Mouse (Mus musculus): ENCODE results near the gene Sf1. TPM values are rescaled to one million over a fixed set of nuclear protein-coding genes. Genes with fewer than 3 reads are reported as not detected.

Sf1 gene
- polyA plus RNA-seq, 1 experiment from 2014 or later = 58.4 TPM

DNA sequence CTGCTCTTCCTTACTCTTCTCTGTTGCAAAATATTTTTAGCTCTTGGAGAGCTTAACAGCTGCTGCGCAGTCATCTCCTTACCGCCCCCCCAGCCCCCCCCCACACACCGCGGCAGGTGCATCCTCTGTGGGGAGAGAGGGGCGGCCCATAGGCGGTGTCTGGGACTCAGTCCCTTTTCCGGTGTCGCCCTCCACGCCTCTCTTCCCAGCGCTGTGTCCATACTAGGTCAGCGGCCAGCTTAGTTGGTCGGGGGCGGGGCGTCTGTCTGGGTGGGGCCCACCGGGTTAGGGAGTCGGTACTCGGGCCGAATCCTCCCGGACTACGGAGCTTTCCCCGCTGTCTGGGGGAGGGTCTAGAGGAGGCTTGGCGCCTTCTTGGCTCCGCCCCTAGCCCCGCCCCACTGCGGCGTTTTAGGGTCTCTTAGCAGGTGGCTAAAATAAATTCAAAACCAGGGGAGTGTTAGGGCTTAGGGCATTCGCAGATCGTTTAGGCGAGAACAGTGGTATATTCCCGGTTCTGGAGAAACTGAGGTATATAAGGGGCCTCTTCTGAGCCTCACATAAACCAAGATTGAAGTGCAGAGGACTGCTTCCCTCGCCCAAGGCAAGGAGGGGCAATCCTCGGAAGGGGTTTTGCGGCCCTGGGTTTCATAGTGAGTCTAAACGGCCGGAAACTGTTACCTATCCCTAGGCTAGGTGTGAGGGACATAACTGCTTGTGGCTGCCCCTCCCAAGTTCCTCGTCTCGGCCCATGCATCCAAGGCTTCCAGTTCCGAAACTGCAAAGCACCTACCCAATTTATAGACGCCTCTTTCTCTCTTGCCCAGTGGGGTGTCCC is 35.2 kb downstream of the Sf1 start:
- ATAC-seq (ENCODE audit: low read depth) = peak; percentile 37
- H3K27ac ChIP-seq (ENCODE audit: low read length) = peak overlapping the region; percentile 73
- under 1% methylated on average over 39 of the region's 39 CpGs for WGBS (ENCODE audit: insufficient replicate concordance)

GRCm38 (mm10) chr19:6399285-6400095 is 36.0 kb downstream of the Sf1 start, which contains the start of gene Rasgrp2:
Gene Rasgrp2, plus strand, starts transcription at chr19:6399340.
- Histone ChIP-seq H3K9me3 (replicated peaks; ENCODE audit: control insufficient read depth, low read length) (no peaks in the 10 kb centered on the region), H3K4me3 (ENCODE audit: low read depth, low read length) (peak within 1 kb of the TSS; percentile 58), H3K27me3 (ENCODE audit: control insufficient read depth, insufficient read depth, low read depth, low read length) (peaks cover 36% of the 10 kb centered on the region), H3K27ac (ENCODE audit: low read length) (peak within 1 kb of the TSS; percentile 73), H3K4me1 (ENCODE audit: control insufficient read depth, low read depth, low read length) (peaks cover 7% of the 10 kb centered on the region), H3K9ac (ENCODE audit: low read depth, low read length) (peak within 1 kb of the TSS; percentile 51), H3K4me2 (ENCODE audit: low read depth, low read length) (peak within 1 kb of the TSS; percentile 80), H3K36me3 (ENCODE audit: control insufficient read depth, insufficient read depth) (no peaks in the 10 kb centered on the region)
- under 1% methylated on average over 75 of the region's 87 CpGs for WGBS (ENCODE audit: insufficient replicate concordance)
- peak; percentile 23; the same call in 1 of the 2 replicates for ATAC-seq (ENCODE audit: low read depth)

More for the DNA sequence above, 35.2 kb downstream of the Sf1 start:
- no peaks in the 10 kb centered on the region for H3K9me3 ChIP-seq (replicated peaks; ENCODE audit: control insufficient read depth, low read length)
- peaks cover 7% of the 10 kb centered on the region for H3K4me1 ChIP-seq (ENCODE audit: control insufficient read depth, low read depth, low read length)
- H3K4me2 ChIP-seq (ENCODE audit: low read depth, low read length) = peak overlapping the region; percentile 80
- H3K4me3 ChIP-seq (ENCODE audit: low read depth, low read length) = peak overlapping the region; percentile 58
- H3K27me3 ChIP-seq (ENCODE audit: control insufficient read depth, insufficient read depth, low read depth, low read length) = peaks cover 36% of the 10 kb centered on the region
- H3K9ac ChIP-seq (ENCODE audit: low read depth, low read length) = peak overlapping the region; percentile 51
- no peaks in the 10 kb centered on the region for H3K36me3 ChIP-seq (ENCODE audit: control insufficient read depth, insufficient read depth)

DNA sequence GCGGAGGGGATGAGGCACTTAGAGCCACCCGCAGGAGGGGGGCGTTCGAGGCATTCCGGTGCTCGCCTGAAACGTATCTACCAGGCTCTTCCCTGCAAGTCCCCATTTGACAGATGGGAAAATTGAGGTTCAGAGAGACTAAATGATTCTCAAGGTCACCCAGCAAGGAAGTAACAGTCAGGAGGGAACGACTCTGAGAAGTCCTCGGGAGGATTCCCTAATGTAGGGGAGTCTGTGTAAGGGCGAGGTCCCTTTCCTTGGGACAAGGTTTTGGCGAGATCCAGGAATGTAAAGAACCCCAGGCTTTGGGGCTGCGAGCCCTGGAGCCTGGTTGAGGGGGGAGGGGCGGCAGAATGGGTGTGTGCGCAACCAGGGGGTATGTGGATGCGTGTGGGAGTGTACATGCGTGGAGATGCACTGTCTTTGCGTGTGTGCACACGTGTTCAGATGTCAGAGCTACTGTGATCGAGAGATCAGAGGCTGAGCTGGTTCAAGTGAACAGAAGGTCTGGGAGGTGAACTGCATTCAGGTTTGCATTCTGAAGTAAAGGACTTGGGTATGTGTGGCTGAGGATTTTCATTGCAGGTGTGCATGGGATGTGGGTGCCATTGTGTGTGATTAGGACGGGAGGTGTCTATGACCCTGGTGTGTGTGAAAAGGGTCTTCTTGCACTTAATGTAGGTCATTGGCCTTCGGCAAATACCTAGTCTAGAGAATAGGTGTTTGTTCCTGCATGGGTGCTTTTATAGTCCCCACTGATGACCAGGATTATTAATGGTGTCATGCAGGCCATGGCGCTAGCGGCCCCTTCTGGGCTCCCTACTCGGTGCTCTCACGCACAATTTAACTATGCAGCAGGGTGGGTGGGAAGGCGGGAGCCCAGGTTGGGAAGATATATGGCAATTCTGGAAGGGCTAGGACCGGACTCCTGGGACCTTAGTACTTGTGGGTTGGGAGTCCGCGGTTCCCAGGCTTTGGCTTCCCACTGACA is 36.9 kb downstream of the Sf1 start:
- Histone ChIP-seq H3K36me3 (ENCODE audit: control insufficient read depth, insufficient read depth) (no peaks in the 10 kb centered on the region), H3K9me3 (replicated peaks; ENCODE audit: control insufficient read depth, low read length) (no peaks in the 10 kb centered on the region), H3K27ac (ENCODE audit: low read length) (peak overlapping the region; percentile 74), H3K4me3 (ENCODE audit: low read depth, low read length) (peak overlapping the region; percentile 58), H3K4me2 (ENCODE audit: low read depth, low read length) (peak overlapping the region; percentile 80), H3K27me3 (ENCODE audit: control insufficient read depth, insufficient read depth, low read depth, low read length) (peaks cover 36% of the 10 kb centered on the region), H3K4me1 (ENCODE audit: control insufficient read depth, low read depth, low read length) (peaks cover 7% of the 10 kb centered on the region), H3K9ac (ENCODE audit: low read depth, low read length) (peak overlapping the region; percentile 51)
- WGBS (ENCODE audit: insufficient replicate concordance) = 2% methylated on average over 29 of the region's 29 CpGs
- no peak for ATAC-seq (ENCODE audit: low read depth)

DNA sequence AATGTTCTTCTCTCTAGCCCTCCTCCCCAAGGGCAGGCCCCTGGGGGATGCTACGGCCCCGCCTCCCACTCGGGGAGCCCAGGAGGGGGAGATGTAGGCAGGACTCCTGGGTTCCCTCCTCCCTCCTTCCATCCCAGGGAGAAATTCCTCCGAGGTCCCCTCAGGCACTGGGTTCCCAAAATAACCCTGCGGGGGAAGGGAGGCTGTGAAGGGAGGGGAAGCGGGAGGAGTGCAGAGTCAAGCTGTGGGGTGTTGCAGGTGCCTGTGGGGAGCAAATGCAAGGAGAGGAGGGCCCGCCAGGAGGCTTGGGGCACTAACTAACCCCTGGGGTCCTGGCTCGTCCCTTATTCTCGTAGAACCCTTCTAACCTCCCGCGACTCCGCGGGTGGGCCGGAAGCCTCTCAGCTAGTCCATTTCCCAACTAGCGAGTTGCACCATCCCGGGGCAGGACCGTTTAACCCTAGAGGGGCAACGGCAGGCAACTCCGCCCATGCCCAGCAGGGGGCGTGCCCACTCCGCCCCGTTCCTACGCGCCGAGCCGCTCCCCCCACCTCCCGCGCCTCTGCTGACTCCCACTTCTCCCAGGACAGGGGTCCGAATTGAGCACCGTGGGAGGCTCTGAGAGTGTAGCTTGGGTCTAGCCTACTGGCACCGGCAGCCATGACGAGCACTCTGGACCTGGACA is 37.8 kb downstream of the Sf1 start:
- Histone ChIP-seq H3K9ac (ENCODE audit: low read depth, low read length) (peak overlapping the region; percentile 30; the same call in 1 of the 2 replicates), H3K4me3 (ENCODE audit: low read depth, low read length) (peak overlapping the region; percentile 58), H3K9me3 (replicated peaks; ENCODE audit: control insufficient read depth, low read length) (no peaks in the 10 kb centered on the region), H3K4me1 (ENCODE audit: control insufficient read depth, low read depth, low read length) (peaks cover 7% of the 10 kb centered on the region), H3K36me3 (ENCODE audit: control insufficient read depth, insufficient read depth) (no peaks in the 10 kb centered on the region), H3K4me2 (ENCODE audit: low read depth, low read length) (peak overlapping the region; percentile 80), H3K27me3 (ENCODE audit: control insufficient read depth, insufficient read depth, low read depth, low read length) (peaks cover 36% of the 10 kb centered on the region), H3K27ac (ENCODE audit: low read length) (peak overlapping the region; percentile 74)
- peak; percentile 54 for ATAC-seq (ENCODE audit: low read depth)
- WGBS (ENCODE audit: insufficient replicate concordance) = 0% methylated on average over 32 of the region's 32 CpGs

GRCm38 (mm10) chr19:6401951-6402350 is 38.5 kb downstream of the Sf1 start:
- Histone ChIP-seq H3K36me3 (ENCODE audit: control insufficient read depth, insufficient read depth) (no peaks in the 10 kb centered on the region), H3K4me3 (ENCODE audit: low read depth, low read length) (peak overlapping the region; percentile 58), H3K27me3 (ENCODE audit: control insufficient read depth, insufficient read depth, low read depth, low read length) (peaks cover 36% of the 10 kb centered on the region), H3K9ac (ENCODE audit: low read depth, low read length) (peak overlapping the region; percentile 30; the same call in 1 of the 2 replicates), H3K4me1 (ENCODE audit: control insufficient read depth, low read depth, low read length) (peaks cover 7% of the 10 kb centered on the region), H3K4me2 (ENCODE audit: low read depth, low read length) (peak overlapping the region; percentile 80), H3K27ac (ENCODE audit: low read length) (peak overlapping the region; percentile 70; the same call in 1 of the 2 replicates), H3K9me3 (replicated peaks; ENCODE audit: control insufficient read depth, low read length) (no peaks in the 10 kb centered on the region)
- under 1% methylated on average over 9 of the region's 9 CpGs for WGBS (ENCODE audit: insufficient replicate concordance)
- peak; percentile 32 for ATAC-seq (ENCODE audit: low read depth)

DNA sequence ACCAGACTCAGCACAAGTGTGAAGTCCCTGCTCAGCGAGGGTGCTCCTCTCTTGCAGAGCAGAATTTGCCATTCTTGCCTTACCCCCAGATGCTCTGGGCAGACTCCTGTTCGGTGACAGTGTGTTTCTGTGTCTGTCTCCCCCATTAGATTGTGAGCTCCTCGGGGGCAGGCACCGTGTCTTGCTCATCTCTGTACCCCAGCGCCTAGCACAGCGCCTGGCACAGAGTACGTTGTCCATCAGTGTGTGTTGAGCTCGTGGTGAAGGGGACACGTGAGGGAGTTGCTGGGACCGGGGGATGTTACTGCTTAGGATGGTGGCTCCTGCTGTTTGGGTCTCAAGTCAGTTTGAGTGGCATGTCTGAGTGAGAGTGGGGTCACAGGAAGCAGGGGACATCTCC is 40.4 kb downstream of the Sf1 start:
- ATAC-seq (ENCODE audit: low read depth) = no peak
- Histone ChIP-seq H3K9ac (ENCODE audit: low read depth, low read length) (no peak overlapping the region), H3K9me3 (replicated peaks; ENCODE audit: control insufficient read depth, low read length) (no peaks in the 10 kb centered on the region), H3K4me2 (ENCODE audit: low read depth, low read length) (no peak overlapping the region), H3K4me3 (ENCODE audit: low read depth, low read length) (no peak overlapping the region), H3K36me3 (ENCODE audit: control insufficient read depth, insufficient read depth) (no peaks in the 10 kb centered on the region), H3K27me3 (ENCODE audit: control insufficient read depth, insufficient read depth, low read depth, low read length) (peaks cover 28% of the 10 kb centered on the region), H3K27ac (ENCODE audit: low read length) (no peak overlapping the region), H3K4me1 (ENCODE audit: control insufficient read depth, low read depth, low read length) (peaks cover 7% of the 10 kb centered on the region)
- WGBS (ENCODE audit: insufficient replicate concordance) = 75% methylated on average over 10 of the region's 10 CpGs

DNA sequence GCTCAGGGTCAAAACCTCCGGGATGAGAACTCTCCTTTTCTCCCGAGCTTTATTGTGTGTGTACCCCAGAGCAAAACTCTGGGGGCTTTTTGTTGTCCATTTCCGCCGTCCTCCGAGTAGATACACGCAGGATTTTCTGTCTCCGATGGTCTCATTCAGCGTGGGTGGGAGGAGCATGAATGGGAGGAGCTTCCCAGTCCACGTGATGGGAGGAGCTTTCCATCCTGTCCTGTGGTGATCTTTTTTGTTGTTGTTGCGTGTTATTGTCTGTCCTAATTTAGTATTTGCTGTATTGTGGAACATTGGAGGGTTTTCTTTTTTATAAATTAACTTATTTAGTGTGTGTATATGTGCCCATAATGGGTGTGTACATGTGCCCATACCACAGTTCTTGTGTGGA is 41.9 kb downstream of the Sf1 start:
- Histone ChIP-seq H3K27ac (ENCODE audit: low read length) (no peak overlapping the region), H3K4me2 (ENCODE audit: low read depth, low read length) (no peak overlapping the region)
- 72% methylated on average over 10 of the region's 10 CpGs for WGBS (ENCODE audit: insufficient replicate concordance)

DNA sequence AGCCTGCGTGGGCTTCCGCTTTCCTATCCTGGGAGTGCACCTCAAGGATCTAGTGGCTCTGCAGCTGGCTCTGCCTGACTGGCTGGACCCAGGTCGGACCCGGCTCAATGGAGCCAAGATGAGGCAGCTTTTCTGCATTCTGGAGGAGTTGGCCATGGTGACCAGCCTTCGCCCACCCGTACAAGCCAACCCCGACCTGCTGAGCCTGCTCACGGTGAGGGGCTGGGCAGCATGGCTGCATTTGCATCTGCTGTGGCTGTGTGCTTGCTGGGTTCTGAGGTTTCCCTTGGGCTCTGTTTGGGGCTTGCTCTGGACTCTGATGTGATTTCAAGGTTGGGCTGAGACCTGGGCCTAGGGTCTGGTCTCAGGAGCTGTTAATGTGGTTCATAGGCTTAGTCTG is 43.6 kb downstream of the Sf1 start:
- H3K4me2 ChIP-seq (ENCODE audit: low read depth, low read length) = no peak overlapping the region
- no peak overlapping the region for H3K9ac ChIP-seq (ENCODE audit: low read depth, low read length)
- H3K27ac ChIP-seq (ENCODE audit: low read length) = no peak overlapping the region
- no peak overlapping the region for H3K4me3 ChIP-seq (ENCODE audit: low read depth, low read length)
- peaks cover 3% of the 10 kb centered on the region; the same call in 1 of the 2 replicates for H3K4me1 ChIP-seq (ENCODE audit: control insufficient read depth, low read depth, low read length)
- no peaks in the 10 kb centered on the region for H3K9me3 ChIP-seq (replicated peaks; ENCODE audit: control insufficient read depth, low read length)
- no peak for ATAC-seq (ENCODE audit: low read depth)
- 70% methylated on average over 8 of the region's 8 CpGs for WGBS (ENCODE audit: insufficient replicate concordance)
- no peaks in the 10 kb centered on the region for H3K27me3 ChIP-seq (ENCODE audit: control insufficient read depth, insufficient read depth, low read depth, low read length)
- H3K36me3 ChIP-seq (ENCODE audit: control insufficient read depth, insufficient read depth) = no peaks in the 10 kb centered on the region

More for the DNA sequence above, 41.9 kb downstream of the Sf1 start:
- no peak overlapping the region for H3K9ac ChIP-seq (ENCODE audit: low read depth, low read length)
- no peaks in the 10 kb centered on the region for H3K36me3 ChIP-seq (ENCODE audit: control insufficient read depth, insufficient read depth)
- H3K4me3 ChIP-seq (ENCODE audit: low read depth, low read length) = no peak overlapping the region
- H3K27me3 ChIP-seq (ENCODE audit: control insufficient read depth, insufficient read depth, low read depth, low read length) = peaks cover 13% of the 10 kb centered on the region
- peaks cover 3% of the 10 kb centered on the region for H3K4me1 ChIP-seq (ENCODE audit: control insufficient read depth, low read depth, low read length)
- no peak for ATAC-seq (ENCODE audit: low read depth)
- no peaks in the 10 kb centered on the region for H3K9me3 ChIP-seq (replicated peaks; ENCODE audit: control insufficient read depth, low read length)

Data from liver, embryonic 16.5 days (tissue).